ENCODE assay signal across 1 mouse cellular context in the genomic region with DNA sequence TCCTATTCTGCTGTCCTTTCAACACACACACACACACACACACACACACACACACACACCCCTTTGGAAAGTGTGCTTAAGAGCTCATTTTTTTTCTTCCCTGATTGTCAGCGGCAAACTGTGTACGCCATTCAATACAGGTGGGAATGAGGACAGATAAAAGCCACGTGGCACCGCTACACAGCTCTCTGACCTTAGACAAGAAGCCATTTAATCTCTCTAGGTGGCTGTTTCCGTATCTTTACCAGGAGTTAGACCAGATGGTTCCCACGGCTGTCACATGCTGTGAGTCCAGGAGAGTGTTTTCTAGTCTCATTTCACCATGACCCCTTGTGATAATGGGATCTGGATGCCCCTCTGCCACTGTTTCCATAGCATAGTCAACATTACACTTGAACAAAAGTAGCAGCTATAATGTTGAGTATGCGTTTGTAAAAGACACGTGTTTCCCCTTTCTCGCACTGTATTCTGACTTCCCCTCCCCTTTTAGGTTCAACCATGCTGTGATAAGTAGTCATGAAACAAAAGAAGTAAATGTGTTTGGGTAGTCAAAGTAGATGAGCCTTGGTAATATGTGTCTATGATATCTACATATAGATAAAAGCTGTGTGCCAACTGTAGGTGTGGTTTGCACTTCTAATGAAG.
A peak's percentile ranks its signal among the peaks of the same experiment; 100 is the strongest.
TF ChIP-seq lines count a peak whose summit lies in the region.

No protein-coding gene starts in this region.

TF ChIP-seq in MEL, 35 proteins besides CTCF, POLR2A, EP300 and RAD21 (continued from another document):
- TF ChIP-seq USF2 (IDR thresholded peaks at IDR 0.05; ENCODE audit: borderline replicate concordance in 1 of 2, insufficient read depth in 1 of 2, low read depth in 1 of 2, low read length in 2 of 2) (0 out of 4 replicates have a peak, but pooled peaks of 1 of the 2 experiments have one; percentile 23), BHLHE40 (IDR thresholded peaks at IDR 0.05; ENCODE audit: borderline replicate concordance, low read depth, low read length) (0 out of 2 replicates have a peak, but pooled peaks have one; percentile 1), MAX (IDR thresholded peaks at IDR 0.05; ENCODE audit: low read length) (peak; percentile 90), MXI1 (IDR thresholded peaks at IDR 0.05; ENCODE audit: low read depth, low read length) (peak; percentile 97), USF1 (IDR thresholded peaks at IDR 0.05; ENCODE audit: low read depth, low read length) (peak; percentile 65; the same call in 1 of the 2 replicates), ZNF384 (IDR thresholded peaks at IDR 0.05; ENCODE audit: low read depth, low read length) (0 out of 2 replicates have a peak, but pooled peaks have one; percentile 8), SIN3A (IDR thresholded peaks at IDR 0.05; ENCODE audit: low read length) (peak; percentile 57; the same call in 1 of the 2 replicates), SMC3 (IDR thresholded peaks at IDR 0.05; ENCODE audit: low read depth, low read length) (no peak), MYC (IDR thresholded peaks at IDR 0.05; ENCODE audit: low read depth, low read length) (peak; percentile 96; the same call in 1 of the 2 replicates), ETS1 (IDR thresholded peaks at IDR 0.05; ENCODE audit: low read depth, low read length) (peak; percentile 54), POLR2AphosphoS2 (IDR thresholded peaks at IDR 0.05; ENCODE audit: low read length) (no peak), KAT2A (conservative IDR thresholded peaks at IDR 0.05; ENCODE audit: low read depth, low read length) (no peak)
